Mouse (Mus musculus): ENCODE data around the gene Olfr450.

Gene Olfr450

GRCm38 (mm10) chr6:42811639-42812038 is at the start of gene Olfr450:
TSS of gene Olfr450 (plus strand) at chr6:42811939.
- in situ Hi-C loops (cut with MboI; ENCODE audit: low sequenced_read_pairs): no loop called here

GRCm38 (mm10) chr6:42777066-42777465 is 34.7 kb upstream of the Olfr450 start:
- in situ Hi-C loops (cut with MboI; ENCODE audit: low sequenced_read_pairs): no loop called here

DNA sequence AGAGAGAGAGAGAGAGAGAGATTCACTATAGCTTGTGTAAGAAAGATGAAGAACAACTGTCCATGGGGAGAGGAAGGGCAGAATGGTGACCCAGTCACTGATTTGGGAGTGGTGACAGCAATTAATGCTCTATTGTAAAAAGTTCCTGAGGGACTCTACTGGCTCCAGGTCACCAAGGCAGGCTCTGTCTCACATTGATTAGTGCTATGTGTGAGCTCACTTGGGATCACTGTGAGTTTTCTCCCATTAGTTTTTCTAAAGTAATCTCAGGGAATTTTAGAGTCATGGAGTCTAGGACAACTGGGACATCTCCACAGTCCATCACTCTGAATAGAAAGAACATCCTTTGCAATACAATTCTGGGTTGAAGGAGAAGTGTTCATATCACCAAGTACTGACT is 26.9 kb upstream of the Olfr450 start, which contains the start of gene Olfr452:
Gene Olfr452 (plus strand): TSS at position 301 of the 400 bp plus-strand sequence.
- in situ Hi-C loops (cut with MboI; ENCODE audit: low sequenced_read_pairs): no loop called here

DNA sequence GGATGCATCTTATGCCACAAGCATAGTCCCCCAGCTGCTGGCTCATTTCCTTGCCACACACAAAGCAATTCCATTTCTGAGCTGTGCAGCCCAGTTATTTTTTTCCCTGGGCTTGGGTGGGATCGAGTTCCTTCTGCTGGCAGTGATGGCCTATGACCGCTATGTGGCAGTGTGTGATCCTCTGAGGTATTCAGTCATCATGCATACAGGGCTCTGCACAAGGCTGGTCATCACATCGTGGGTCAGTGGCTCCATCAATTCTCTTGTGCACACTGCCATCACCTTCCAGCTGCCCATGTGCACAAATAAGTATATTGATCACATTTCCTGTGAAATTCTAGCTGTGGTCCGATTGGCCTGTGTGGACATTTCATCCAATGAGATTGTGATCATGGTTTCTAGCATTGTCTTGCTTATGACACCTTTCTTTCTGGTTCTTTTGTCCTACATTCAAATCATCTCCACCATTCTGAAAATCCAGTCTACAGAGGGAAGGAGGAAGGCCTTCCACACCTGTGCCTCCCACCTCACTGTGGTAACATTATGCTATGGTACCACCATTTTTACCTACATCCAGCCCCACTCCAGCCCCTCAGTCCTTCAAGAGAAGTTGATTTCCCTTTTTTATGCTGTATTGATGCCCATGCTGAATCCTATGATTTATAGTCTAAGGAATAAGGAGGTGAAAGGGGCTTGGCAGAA is 21.3 kb upstream of the Olfr450 start:
- in situ Hi-C loops (cut with MboI; ENCODE audit: low sequenced_read_pairs): no loop called here

DNA sequence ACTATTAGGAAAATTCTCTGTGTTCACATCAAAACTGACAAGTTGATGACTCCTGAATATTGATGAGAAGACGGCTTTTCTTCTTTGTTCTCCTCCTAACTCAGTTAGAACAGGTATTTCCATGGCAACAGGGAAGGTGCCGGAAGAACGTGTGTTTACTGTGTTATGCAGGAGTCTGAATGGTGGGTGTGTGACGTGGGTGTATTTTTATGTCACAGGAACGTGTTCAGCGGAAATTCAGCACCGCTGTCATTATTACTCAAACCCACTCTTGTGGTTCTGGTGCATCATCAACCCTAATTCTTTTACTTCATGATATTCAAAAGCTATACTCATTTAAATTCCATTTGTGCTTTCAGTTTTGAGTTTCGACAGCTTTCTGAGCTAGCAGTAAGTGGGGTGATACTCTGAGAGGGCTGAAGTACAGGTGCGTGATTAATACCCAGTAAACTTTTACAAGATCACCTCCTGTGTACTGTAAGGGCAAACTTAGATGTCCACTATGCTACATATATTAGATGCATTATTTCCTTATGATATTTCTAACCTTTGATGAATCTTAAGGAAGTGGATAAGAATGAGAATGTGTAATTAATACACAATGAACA is 20.7 kb upstream of the Olfr450 start:
- in situ Hi-C loops (cut with MboI; ENCODE audit: low sequenced_read_pairs): no loop called here

GRCm38 (mm10) chr6:42794982-42795381 is 16.8 kb upstream of the Olfr450 start:
- in situ Hi-C loops (cut with MboI; ENCODE audit: low sequenced_read_pairs): no loop called here

GRCm38 (mm10) chr6:42834084-42834483 is 22.3 kb downstream of the Olfr450 start, which contains the start of gene Olfr449:
TSS of gene Olfr449 (plus strand) at chr6:42834384.
- in situ Hi-C loops (cut with MboI; ENCODE audit: low sequenced_read_pairs): no loop called here

GRCm38 (mm10) chr6:42860222-42860819 is 48.6 kb downstream of the Olfr450 start:
- in situ Hi-C loops (cut with MboI; ENCODE audit: low sequenced_read_pairs): no loop called here

Data from CH12F3 (cell line).